Mouse (Mus musculus): ENCODE data around the gene Rtn1.

- no peak for TF ChIP-seq CTCF (IDR thresholded peaks at IDR 0.05; ENCODE audit: borderline replicate concordance, insufficient read depth, low read depth, low read length)
- no peak for TF ChIP-seq POLR2A (IDR thresholded peaks at IDR 0.05; ENCODE audit: borderline replicate concordance, insufficient read depth, low read length)
These were observed 174.7 kb downstream of the Rtn1 start for GRCm38 (mm10) chr12:72234151-72234550.

All from cerebellum, adult 2 months (tissue).